Mouse (Mus musculus) ES-Bruce4 (cell line): ENCODE measurements around the gene Gm49601.

ENCODE experiments used
- CTCF ChIP-seq: IDR thresholded peaks from one replicate; pipeline ENCODE4 v1.8.1; 2011; ENCODE audit warnings: low read depth, low read length
- POLR2A ChIP-seq: IDR thresholded peaks from one replicate; pipeline ENCODE4 v1.8.1; 2011; ENCODE audit warnings: low read length; ENCODE audit not compliant: insufficient read depth

GRCm38 (mm10) chr16:18574196-18574595, 52.0 kb downstream of the Gm49601 start:
- no peak for TF ChIP-seq CTCF
- no peak for TF ChIP-seq POLR2A
